Mouse (Mus musculus): ENCODE data around the gene Pcare.
"Not testable (repeated sequence)": the region's sequence is repeated elsewhere in the genome, so short reads cannot be mapped to it uniquely, and the experiment has no call there.

The Pcare gene

GRCm38 (mm10) chr17:71752831-71753230 lies at the start of gene Pcare:
Gene Pcare (minus strand): TSS chr17:71752894.
- DNase-seq (ENCODE audit: low read depth, low spot score) = no peak

GRCm38 (mm10) chr17:71795521-71796205 lies 43.0 kb upstream of the Pcare start:
- DNase-seq (ENCODE audit: low read depth, low spot score) = no peak

- DNase-seq (ENCODE audit: low read depth, low spot score) = no peak
These were observed 38.9 kb upstream of the Pcare start for GRCm38 (mm10) chr17:71791622-71792021.

DNA sequence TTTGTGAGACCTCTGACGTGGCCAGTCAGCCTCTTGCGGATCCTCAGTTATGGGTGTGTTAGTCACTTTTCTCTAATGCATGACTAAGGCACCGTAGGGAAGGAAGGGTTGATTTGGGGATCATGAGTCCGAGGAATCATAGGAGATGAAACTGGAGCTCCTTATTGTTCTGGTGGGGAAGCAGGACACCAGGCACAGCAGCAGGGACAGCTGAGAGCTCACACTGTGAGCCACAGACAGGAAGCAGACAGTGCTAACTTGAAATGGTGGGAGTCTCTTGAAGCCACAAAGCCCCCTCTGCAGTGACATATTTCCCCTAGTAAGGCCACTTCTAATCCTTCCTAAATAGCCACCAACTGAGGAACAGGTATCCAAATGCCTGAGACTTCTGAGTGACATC lies 38.4 kb upstream of the Pcare start:
- no peak for DNase-seq (ENCODE audit: low read depth, low spot score)

GRCm38 (mm10) chr17:71786456-71786855 lies 33.8 kb upstream of the Pcare start:
- no peak for DNase-seq (ENCODE audit: low read depth, low spot score)

DNA sequence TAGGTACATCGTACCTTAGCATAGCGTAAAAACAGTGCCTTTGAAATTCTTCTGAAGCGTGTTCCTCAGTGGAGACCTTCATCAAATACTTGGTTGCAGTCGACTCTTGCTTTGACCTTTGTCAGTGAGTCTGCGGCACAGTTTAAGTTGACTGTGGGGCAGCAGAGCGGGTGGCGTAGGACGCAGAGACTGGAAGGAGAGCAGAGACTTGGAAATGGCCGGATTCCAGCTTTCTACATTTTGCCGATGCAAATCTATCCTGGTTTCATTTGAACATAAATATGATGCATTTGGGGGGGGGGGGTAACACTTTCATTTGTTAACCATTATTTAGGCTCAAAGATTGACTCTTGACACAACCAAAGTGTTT lies 30.7 kb upstream of the Pcare start:
- no peak for DNase-seq (ENCODE audit: low read depth, low spot score)

DNA sequence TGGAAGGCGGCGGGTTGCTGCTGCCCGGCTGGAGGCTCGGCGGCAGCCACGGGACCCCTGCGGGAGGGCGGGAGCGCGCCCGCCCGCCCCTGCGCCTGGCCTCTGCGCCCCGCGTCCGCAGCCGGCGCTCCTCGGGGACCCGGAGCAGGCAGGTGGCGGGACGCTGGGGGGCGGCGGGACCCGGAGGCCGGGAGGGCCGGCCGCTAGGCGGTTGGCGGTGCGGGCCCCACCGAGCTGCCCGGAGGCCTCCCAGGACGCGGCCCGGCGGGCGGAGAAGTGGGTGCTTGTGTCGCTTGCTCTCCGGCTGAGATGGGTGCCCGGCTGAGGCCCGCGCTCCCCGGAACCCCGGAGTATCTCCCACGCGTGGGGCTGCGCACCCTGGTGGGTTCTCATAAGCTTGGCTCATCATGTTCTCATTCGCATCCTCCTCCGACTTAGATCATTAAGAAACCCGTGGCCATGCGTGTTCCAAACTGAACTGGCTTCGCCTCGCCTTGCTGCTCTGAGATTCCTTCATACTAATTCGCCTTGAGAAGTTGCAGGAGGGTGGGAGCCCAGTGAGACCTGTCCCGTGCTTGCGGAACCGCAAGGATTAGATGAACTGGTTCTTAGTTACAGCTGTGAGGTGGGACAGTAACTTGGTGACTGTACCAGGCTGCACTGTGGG lies 30.1 kb upstream of the Pcare start:
- no peak for DNase-seq (ENCODE audit: low read depth, low spot score)

DNA sequence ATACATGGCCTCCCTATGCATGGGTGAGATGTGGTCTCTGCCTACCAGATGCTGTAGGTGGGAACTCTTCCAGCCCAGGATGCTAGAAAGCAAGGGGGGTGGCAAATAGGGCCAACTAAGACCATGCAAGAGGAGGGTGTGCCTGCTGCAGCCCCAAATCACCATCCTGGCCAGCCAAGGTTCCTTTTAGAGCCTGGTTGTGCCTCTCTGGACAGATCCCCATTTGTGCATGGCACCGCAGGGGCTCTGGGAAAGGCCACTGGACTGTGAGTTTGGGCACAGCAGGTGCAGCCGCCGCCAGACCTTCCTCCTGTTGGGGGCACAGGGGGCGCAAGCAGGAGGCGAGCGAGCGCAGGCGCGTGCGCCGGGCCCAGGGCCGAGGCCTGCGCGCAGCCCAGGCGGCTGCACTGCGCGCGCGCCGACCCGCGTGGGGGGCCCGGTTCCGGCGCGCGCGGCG lies 29.6 kb upstream of the Pcare start:
- no peak for DNase-seq (ENCODE audit: low read depth, low spot score)

- no peak for DNase-seq (ENCODE audit: low read depth, low spot score)
These were observed 28.3 kb upstream of the Pcare start for GRCm38 (mm10) chr17:71780945-71781344.

GRCm38 (mm10) chr17:71780490-71780889 lies 27.8 kb upstream of the Pcare start:
- no peak for DNase-seq (ENCODE audit: low read depth, low spot score)

- DNase-seq (ENCODE audit: low read depth, low spot score) = no peak
These were observed 26.0 kb upstream of the Pcare start for GRCm38 (mm10) chr17:71778696-71779095.

DNA sequence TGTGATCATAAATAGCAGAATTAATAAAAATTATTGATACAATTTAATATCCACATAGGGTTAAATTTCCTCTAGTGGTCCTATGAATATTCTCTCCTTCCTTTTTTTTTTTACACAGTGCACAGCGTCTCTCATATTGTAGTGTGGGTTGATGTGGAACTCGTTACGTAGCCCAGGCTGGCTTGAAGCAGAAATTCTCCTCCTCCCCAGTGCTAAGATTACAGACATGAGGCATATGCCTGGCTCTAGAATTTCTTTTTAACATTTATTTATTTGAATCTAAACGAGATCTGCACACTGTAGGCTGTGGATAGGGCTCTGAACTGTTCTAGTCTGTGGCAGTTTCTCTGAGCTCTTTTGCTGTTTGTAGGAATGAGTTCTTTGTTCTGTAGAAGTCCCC lies 22.6 kb upstream of the Pcare start:
- no peak for DNase-seq (ENCODE audit: low read depth, low spot score)

DNA sequence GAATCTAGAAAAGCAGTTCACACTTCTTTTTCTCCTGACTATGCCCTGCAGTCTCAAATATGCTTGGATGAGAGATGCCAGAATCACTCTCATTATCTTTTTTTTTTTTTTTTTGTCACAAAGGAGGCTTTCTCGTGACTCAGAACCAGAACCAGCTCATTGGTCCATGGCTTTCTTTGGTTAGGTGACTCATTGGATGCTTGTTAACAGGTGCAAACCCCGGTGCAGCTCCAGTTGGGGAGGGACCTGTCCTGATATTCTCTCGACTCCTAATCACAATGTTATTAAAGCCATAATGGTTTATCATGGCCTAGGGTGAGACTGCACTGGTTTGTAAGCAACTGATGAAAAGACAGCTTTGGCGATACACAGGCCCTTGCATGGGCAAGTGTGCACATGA lies 21.5 kb upstream of the Pcare start:
- no peak for DNase-seq (ENCODE audit: low read depth, low spot score)

DNA sequence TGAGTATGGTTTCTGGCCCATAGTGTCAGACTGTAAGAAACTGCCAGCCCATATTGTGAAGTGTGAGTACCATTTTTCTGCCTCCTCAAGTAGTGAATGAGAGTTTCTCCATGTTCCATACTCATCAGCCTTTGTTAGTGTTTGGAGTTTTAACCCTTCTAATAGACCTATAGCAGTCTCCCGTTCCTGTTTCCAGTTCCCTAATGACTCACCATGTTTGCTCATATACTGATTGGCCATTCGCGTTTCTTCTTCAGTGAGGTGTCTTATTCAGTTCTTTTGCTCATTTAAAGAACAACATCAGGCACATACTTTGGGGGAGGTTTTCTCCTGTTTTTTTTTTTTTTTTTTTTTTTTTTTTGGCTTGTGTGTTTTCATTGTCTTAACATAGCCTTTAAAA lies 18.0 kb upstream of the Pcare start:
- DNase-seq (ENCODE audit: low read depth, low spot score) = no peak

DNA sequence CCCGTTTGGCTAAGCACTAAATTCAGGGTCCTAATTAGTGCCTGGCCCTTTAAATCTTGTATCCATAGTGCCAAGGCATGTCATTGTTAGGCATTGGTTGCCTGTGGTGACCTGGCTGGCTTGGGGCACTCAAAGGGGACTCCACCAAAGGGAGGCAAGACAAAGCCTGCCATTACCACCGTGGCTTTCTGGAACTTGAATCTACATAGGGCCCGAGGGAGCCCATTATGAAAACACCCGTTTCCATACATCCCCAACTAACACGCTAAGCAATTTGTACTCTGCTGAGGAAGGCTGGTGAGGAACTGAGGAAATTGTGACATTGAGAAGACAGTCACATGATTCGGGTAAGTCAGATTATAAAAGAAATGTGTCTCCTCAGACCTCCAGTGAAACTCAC lies 16.9 kb upstream of the Pcare start:
- DNase-seq (ENCODE audit: low read depth, low spot score) = no peak

- DNase-seq (ENCODE audit: low read depth, low spot score) = not testable (repeated sequence)
These were observed 15.5 kb upstream of the Pcare start, which contains the start of gene Clip4 for GRCm38 (mm10) chr17:71768173-71768572. Gene Clip4 (plus strand): TSS chr17:71768473.

DNA sequence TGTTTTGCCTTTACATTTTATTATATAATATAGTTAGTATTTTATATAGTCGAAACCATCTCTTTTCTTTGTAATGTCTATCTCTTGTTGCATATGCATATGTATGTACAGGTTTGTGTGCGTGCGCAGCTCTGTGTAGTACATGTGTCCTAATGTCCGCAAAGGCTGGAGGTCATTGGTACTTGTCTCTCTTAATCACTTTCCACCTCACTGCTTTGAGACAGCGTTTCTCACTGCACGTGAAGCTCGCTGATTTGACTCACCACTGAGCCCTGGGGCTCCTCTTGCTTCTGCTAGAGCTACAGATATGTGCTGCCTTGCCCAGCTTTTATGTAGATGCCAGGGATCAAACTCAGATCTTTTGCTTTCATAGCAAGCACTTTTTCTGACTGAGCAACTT lies 7.8 kb upstream of the Pcare start:
- no peak for DNase-seq (ENCODE audit: low read depth, low spot score)

DNA sequence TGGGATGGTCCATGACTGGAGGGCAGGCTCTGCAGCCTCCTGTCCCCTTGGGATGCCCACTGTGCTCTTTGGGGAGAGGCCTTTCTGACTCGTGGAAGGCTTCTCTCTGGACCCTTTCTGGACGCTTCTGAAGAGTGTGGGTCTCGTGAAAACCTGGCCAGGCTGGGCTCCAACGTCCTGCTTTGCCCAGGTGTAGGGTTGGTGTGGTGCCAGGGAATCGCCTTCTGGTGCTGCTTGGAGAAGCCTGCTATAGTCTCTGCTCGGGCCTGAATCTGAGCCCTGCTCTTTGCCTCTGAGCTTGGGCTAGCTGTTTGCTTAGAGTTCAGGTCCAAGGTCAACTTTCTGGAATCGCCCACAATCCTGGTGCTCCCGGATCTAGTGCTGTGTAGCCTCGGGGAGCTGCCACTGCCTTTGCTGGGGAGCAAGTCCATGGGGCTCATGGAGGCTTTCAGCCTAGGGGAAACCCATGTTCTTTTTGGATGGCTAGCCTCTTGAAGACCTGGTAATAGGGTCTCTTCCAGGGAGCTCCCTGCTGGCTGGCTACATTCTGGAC lies 3.0 kb downstream of the Pcare start:
- no peak for DNase-seq (ENCODE audit: low read depth, low spot score)

- no peak for DNase-seq (ENCODE audit: low read depth, low spot score)
These were observed 5.1 kb downstream of the Pcare start for GRCm38 (mm10) chr17:71747561-71747960.

GRCm38 (mm10) chr17:71746114-71746513 lies 6.6 kb downstream of the Pcare start:
- no peak for DNase-seq (ENCODE audit: low read depth, low spot score)

DNA sequence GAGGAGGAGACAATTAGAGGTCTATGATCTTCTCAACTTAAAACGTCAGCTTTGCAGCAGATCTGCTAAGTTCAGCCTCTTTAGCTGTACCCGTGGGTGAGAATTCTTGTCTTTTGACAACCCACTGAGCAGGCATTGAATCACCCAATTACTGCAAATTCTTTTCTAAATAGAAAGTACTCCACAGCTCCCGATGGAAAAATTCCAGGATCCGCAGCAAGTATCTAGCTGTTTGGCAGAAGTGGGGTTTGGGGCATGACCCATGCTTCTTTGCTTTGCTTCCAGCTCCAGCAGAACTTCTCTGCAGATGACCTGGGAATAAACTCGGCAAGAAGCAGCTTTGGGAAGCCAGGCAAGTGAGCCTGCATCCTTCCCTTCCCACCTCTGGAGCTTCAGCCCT lies 9.8 kb downstream of the Pcare start:
- no peak for DNase-seq (ENCODE audit: low read depth, low spot score)

DNA sequence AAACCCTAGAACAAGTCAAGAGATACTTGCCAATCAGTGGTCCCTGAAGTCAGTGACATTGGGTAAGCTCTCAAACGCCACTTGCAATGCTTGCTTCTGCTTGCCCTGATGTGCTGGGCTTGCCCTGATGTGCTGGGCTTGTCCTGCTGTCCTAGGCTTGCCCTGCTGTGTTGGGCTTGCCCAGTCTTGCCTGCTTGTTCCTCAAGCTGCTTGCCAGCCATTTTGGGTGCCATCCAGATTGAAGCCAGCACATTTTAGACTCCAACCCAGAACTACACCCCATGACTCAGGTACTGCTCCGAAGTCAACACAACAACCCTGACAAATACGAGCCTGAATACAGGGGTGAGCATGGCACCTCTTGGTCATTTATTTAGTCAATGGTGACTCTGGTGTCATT lies 10.5 kb downstream of the Pcare start:
- no peak for DNase-seq (ENCODE audit: low read depth, low spot score)

- DNase-seq (ENCODE audit: low read depth, low spot score) = no peak
These were observed 16.3 kb downstream of the Pcare start for GRCm38 (mm10) chr17:71736442-71736841.

All from c-Kit-negative CD71-positive TER-119-positive erythroid progenitor cells, embryonic 14.5 days (primary cell).